Mouse (Mus musculus): ENCODE results near the gene Trim12a. TPM values are rescaled to one million over a fixed set of nuclear protein-coding genes. Genes with fewer than 3 reads are reported as not detected.
A peak's percentile ranks its signal among the peaks of the same experiment; 100 is the strongest.
"Not testable (repeated sequence)": the region's sequence is repeated elsewhere in the genome, so short reads cannot be mapped to it uniquely, and the experiment has no call there.

Trim12a gene
- polyA plus RNA-seq, 1 experiment from 2014 or later, result 3.4 TPM

GRCm38 (mm10) chr7:104290641-104291040 lies 24.6 kb downstream of the Trim12a start:
- Histone ChIP-seq H3K4me3 (replicated peaks) (no peak overlapping the region), H3K27me3 (no peaks in the 10 kb centered on the region), H3K4me1 (replicated peaks) (no peaks in the 10 kb centered on the region), H3K36me3 (no peaks in the 10 kb centered on the region), H3K9me3 (replicated peaks) (no peaks in the 10 kb centered on the region), H3K4me2 (no peak overlapping the region), H3K9ac (no peak overlapping the region), H3K27ac (no peak overlapping the region)
- 65% methylated on average over 1 of the region's 1 CpGs for WGBS (ENCODE audit: insufficient replicate concordance)
- ATAC-seq (ENCODE audit: low read depth), result no peak
- DNase-seq, result no peak

- not testable (repeated sequence) for H3K4me1 ChIP-seq (replicated peaks); H3K9me3 ChIP-seq (replicated peaks); H3K9ac ChIP-seq; H3K27ac ChIP-seq; H3K27me3 ChIP-seq; H3K36me3 ChIP-seq
- Histone ChIP-seq H3K4me3 (replicated peaks) (peak within 1 kb of the TSS; percentile 49), H3K4me2 (peak within 1 kb of the TSS; percentile 52)
- DNase-seq (peak; percentile 0), ATAC-seq (ENCODE audit: low read depth) (peak; percentile 99)
- WGBS (ENCODE audit: insufficient replicate concordance), result 23% methylated on average over 14 of the region's 14 CpGs
These were observed 27.5 kb downstream of the Trim12a start, which contains the start of gene Trim5 for GRCm38 (mm10) chr7:104287576-104288443. TSS of gene Trim5 (minus strand) at chr7:104288094.

GRCm38 (mm10) chr7:104279361-104279760 lies 35.9 kb downstream of the Trim12a start:
- H3K27me3 ChIP-seq; H3K9ac ChIP-seq; H3K9me3 ChIP-seq (replicated peaks); DNase-seq; H3K27ac ChIP-seq; H3K36me3 ChIP-seq; H3K4me3 ChIP-seq (replicated peaks); H3K4me2 ChIP-seq; H3K4me1 ChIP-seq (replicated peaks); ATAC-seq (ENCODE audit: low read depth): not testable (repeated sequence)
- WGBS (ENCODE audit: insufficient replicate concordance), result 60% methylated on average over 3 of the region's 3 CpGs

GRCm38 (mm10) chr7:104265335-104265734 lies 49.9 kb downstream of the Trim12a start:
- H3K27ac ChIP-seq; H3K9me3 ChIP-seq (replicated peaks); DNase-seq; H3K4me2 ChIP-seq; H3K9ac ChIP-seq; H3K27me3 ChIP-seq; H3K4me3 ChIP-seq (replicated peaks); H3K4me1 ChIP-seq (replicated peaks); H3K36me3 ChIP-seq; ATAC-seq (ENCODE audit: low read depth): not testable (repeated sequence)
- 53% methylated on average over 4 of the region's 5 CpGs for WGBS (ENCODE audit: insufficient replicate concordance)

GRCm38 (mm10) chr7:104260380-104260779 lies 54.9 kb downstream of the Trim12a start:
- H3K27me3 ChIP-seq; H3K4me2 ChIP-seq; H3K9me3 ChIP-seq (replicated peaks); H3K4me1 ChIP-seq (replicated peaks); H3K4me3 ChIP-seq (replicated peaks); H3K9ac ChIP-seq; H3K36me3 ChIP-seq; H3K27ac ChIP-seq; DNase-seq; ATAC-seq (ENCODE audit: low read depth): not testable (repeated sequence)
- 62% methylated on average over 4 of the region's 4 CpGs for WGBS (ENCODE audit: insufficient replicate concordance)

Other genes starting within 250 kb of the Trim12a start
- gene Olfr644, start 243.6 kb downstream of the Trim12a start, polyA plus RNA-seq (2015; fragmentation: Nextera tagmentation; extraction: Ambion mirVana), result not detected in 2 replicates
- gene Olfr645, start 230.0 kb downstream of the Trim12a start, polyA plus RNA-seq (2015; fragmentation: Nextera tagmentation; extraction: Ambion mirVana), result not detected in 2 replicates
- not detected in 2 replicates for gene Olfr646, start 210.6 kb downstream of the Trim12a start, polyA plus RNA-seq (2015; fragmentation: Nextera tagmentation; extraction: Ambion mirVana)
- not detected in 2 replicates for gene Ubqln5, start 185.6 kb downstream of the Trim12a start, polyA plus RNA-seq (2015; fragmentation: Nextera tagmentation; extraction: Ambion mirVana)
- not detected in 2 replicates for gene Olfr643, start 178.1 kb downstream of the Trim12a start, polyA plus RNA-seq (2015; fragmentation: Nextera tagmentation; extraction: Ambion mirVana)
- gene Ubqln3, start 172.2 kb downstream of the Trim12a start, polyA plus RNA-seq (2015; fragmentation: Nextera tagmentation; extraction: Ambion mirVana), result not detected in 2 replicates
- gene Ubqlnl, start 164.9 kb downstream of the Trim12a start, polyA plus RNA-seq (2015; fragmentation: Nextera tagmentation; extraction: Ambion mirVana), result not detected in 2 replicates
- gene Olfm5, start 150.6 kb downstream of the Trim12a start, polyA plus RNA-seq (2015; fragmentation: Nextera tagmentation; extraction: Ambion mirVana), result 0.15 TPM in 1 of 2 replicates, not detected in the other
- gene Olfr648, start 132.1 kb downstream of the Trim12a start, polyA plus RNA-seq (2015; fragmentation: Nextera tagmentation; extraction: Ambion mirVana), result 0.03 and 0.05 TPM in 2 replicates
- not detected in 2 replicates for gene Olfr649, start 119.5 kb downstream of the Trim12a start, polyA plus RNA-seq (2015; fragmentation: Nextera tagmentation; extraction: Ambion mirVana)
- gene Trim6, start 96.7 kb downstream of the Trim12a start, polyA plus RNA-seq (2015; fragmentation: Nextera tagmentation; extraction: Ambion mirVana), result 0.77 and 0.89 TPM in 2 replicates
- gene Trim34a, start 71.0 kb downstream of the Trim12a start, polyA plus RNA-seq (2015; fragmentation: Nextera tagmentation; extraction: Ambion mirVana), result 0.90 and 1.7 TPM in 2 replicates
- 0.31 and 0.37 TPM in 2 replicates for gene Trim5, start 27.4 kb downstream of the Trim12a start, polyA plus RNA-seq (2015; fragmentation: Nextera tagmentation; extraction: Ambion mirVana)
- gene Trim34b, start 14.0 kb upstream of the Trim12a start, polyA plus RNA-seq (2015; fragmentation: Nextera tagmentation; extraction: Ambion mirVana), result not detected in 2 replicates
- gene Trim12c, start 37.9 kb upstream of the Trim12a start, polyA plus RNA-seq (2015; fragmentation: Nextera tagmentation; extraction: Ambion mirVana), result 1.2 TPM in 2 replicates
- 0.08 and 0.09 TPM in 2 replicates for gene Trim30b, start 54.4 kb upstream of the Trim12a start, polyA plus RNA-seq (2015; fragmentation: Nextera tagmentation; extraction: Ambion mirVana)
- 0.20 and 0.38 TPM in 2 replicates for gene Trim30c, start 85.4 kb upstream of the Trim12a start, polyA plus RNA-seq (2015; fragmentation: Nextera tagmentation; extraction: Ambion mirVana)
- 1.7 and 1.9 TPM in 2 replicates for gene Trim30a, start 149.7 kb upstream of the Trim12a start, polyA plus RNA-seq (2015; fragmentation: Nextera tagmentation; extraction: Ambion mirVana)
- gene Trim30d, start 192.4 kb upstream of the Trim12a start, polyA plus RNA-seq (2015; fragmentation: Nextera tagmentation; extraction: Ambion mirVana), result 0.31 and 0.58 TPM in 2 replicates
- not detected in 2 replicates for gene Olfr651, start 234.7 kb upstream of the Trim12a start, polyA plus RNA-seq (2015; fragmentation: Nextera tagmentation; extraction: Ambion mirVana)
- gene Olfr652, start 245.4 kb upstream of the Trim12a start, polyA plus RNA-seq (2015; fragmentation: Nextera tagmentation; extraction: Ambion mirVana), result not detected in 2 replicates